Mouse (Mus musculus): ENCODE measurements around the gene Rpl36-ps4. TPM values are rescaled to one million over a fixed set of nuclear protein-coding genes. Genes with fewer than 3 reads are reported as not detected.

Gene Rpl36-ps4
- not detected in 2 replicates for polyA plus RNA-seq (2014; fragmentation: Nextera tagmentation; extraction: Ambion mirVana)

GRCm38 (mm10) chr17:87920677-87921076, at the start of gene Rpl36-ps4:
Rpl36-ps4 (plus strand) TSS chr17:87920977.
- no peaks in the 10 kb centered on the region for H3K36me3 ChIP-seq (ENCODE audit: control insufficient read depth, insufficient read depth, low read length)
- H3K4me2 ChIP-seq (replicated peaks; ENCODE audit: low read depth, low read length), result no peak within 1 kb of the TSS
- no peak within 1 kb of the TSS for H3K4me3 ChIP-seq (ENCODE audit: low read depth, low read length)
- no peak within 1 kb of the TSS for H3K9ac ChIP-seq (ENCODE audit: low read depth, low read length)
- H3K4me1 ChIP-seq (replicated peaks; ENCODE audit: control insufficient read depth, insufficient read depth, low read length), result no peaks in the 10 kb centered on the region
- no peak for DNase-seq (ENCODE audit: low spot score)
- H3K9me3 ChIP-seq (ENCODE audit: control insufficient read depth, low read length), result no peaks in the 10 kb centered on the region
- no peak within 1 kb of the TSS for H3K27ac ChIP-seq (ENCODE audit: low read depth, low read length)
- ATAC-seq (ENCODE audit: low FRiP score), result no peak
- no peaks in the 10 kb centered on the region for H3K27me3 ChIP-seq (ENCODE audit: control insufficient read depth, insufficient read depth, low read length)
- WGBS, result 88% methylated on average over 5 of the region's 5 CpGs

GRCm38 (mm10) chr17:87871461-87872126, 49.2 kb upstream of the Rpl36-ps4 start:
- Histone ChIP-seq H3K4me1 (replicated peaks; ENCODE audit: control insufficient read depth, insufficient read depth, low read length) (no peaks in the 10 kb centered on the region), H3K9me3 (ENCODE audit: control insufficient read depth, low read length) (no peaks in the 10 kb centered on the region), H3K4me3 (ENCODE audit: low read depth, low read length) (no peak overlapping the region), H3K9ac (ENCODE audit: low read depth, low read length) (no peak overlapping the region), H3K4me2 (replicated peaks; ENCODE audit: low read depth, low read length) (no peak overlapping the region), H3K36me3 (ENCODE audit: control insufficient read depth, insufficient read depth, low read length) (no peaks in the 10 kb centered on the region), H3K27ac (ENCODE audit: low read depth, low read length) (no peak overlapping the region), H3K27me3 (ENCODE audit: control insufficient read depth, insufficient read depth, low read length) (peaks cover 7% of the 10 kb centered on the region)
- ATAC-seq (ENCODE audit: low FRiP score), result no peak
- DNase-seq (ENCODE audit: low spot score), result no peak
- 87% methylated on average over 13 of the region's 13 CpGs for WGBS

GRCm38 (mm10) chr17:87872286-87872685, 48.5 kb upstream of the Rpl36-ps4 start:
- 37% methylated on average over 4 of the region's 4 CpGs for WGBS
- Histone ChIP-seq H3K9ac (ENCODE audit: low read depth, low read length) (no peak overlapping the region), H3K27me3 (ENCODE audit: control insufficient read depth, insufficient read depth, low read length) (peaks cover 7% of the 10 kb centered on the region), H3K4me2 (replicated peaks; ENCODE audit: low read depth, low read length) (no peak overlapping the region), H3K4me3 (ENCODE audit: low read depth, low read length) (no peak overlapping the region), H3K27ac (ENCODE audit: low read depth, low read length) (no peak overlapping the region), H3K9me3 (ENCODE audit: control insufficient read depth, low read length) (no peaks in the 10 kb centered on the region), H3K4me1 (replicated peaks; ENCODE audit: control insufficient read depth, insufficient read depth, low read length) (0 out of 2 replicates have a peak, but pooled peaks cover 2% of the 10 kb centered on the region), H3K36me3 (ENCODE audit: control insufficient read depth, insufficient read depth, low read length) (no peaks in the 10 kb centered on the region)
- no peak for ATAC-seq (ENCODE audit: low FRiP score)
- DNase-seq (ENCODE audit: low spot score), result no peak

- Histone ChIP-seq H3K27ac (ENCODE audit: low read depth, low read length) (no peak overlapping the region), H3K4me3 (ENCODE audit: low read depth, low read length) (no peak overlapping the region), H3K4me2 (replicated peaks; ENCODE audit: low read depth, low read length) (no peak overlapping the region), H3K4me1 (replicated peaks; ENCODE audit: control insufficient read depth, insufficient read depth, low read length) (0 out of 2 replicates have a peak, but pooled peaks cover 2% of the 10 kb centered on the region), H3K27me3 (ENCODE audit: control insufficient read depth, insufficient read depth, low read length) (peaks cover 7% of the 10 kb centered on the region; the same call in 1 of the 2 replicates), H3K9me3 (ENCODE audit: control insufficient read depth, low read length) (no peaks in the 10 kb centered on the region), H3K9ac (ENCODE audit: low read depth, low read length) (no peak overlapping the region), H3K36me3 (ENCODE audit: control insufficient read depth, insufficient read depth, low read length) (no peaks in the 10 kb centered on the region)
- 76% methylated on average over 7 of the region's 7 CpGs for WGBS
- no peak for ATAC-seq (ENCODE audit: low FRiP score)
- no peak for DNase-seq (ENCODE audit: low spot score)
These were observed 47.3 kb upstream of the Rpl36-ps4 start for GRCm38 (mm10) chr17:87873456-87873855.

- H3K9me3 ChIP-seq (ENCODE audit: control insufficient read depth, low read length), result no peaks in the 10 kb centered on the region
- WGBS, result 83% methylated on average over 4 of the region's 4 CpGs
- H3K27ac ChIP-seq (ENCODE audit: low read depth, low read length), result no peak overlapping the region
- no peak overlapping the region for H3K4me3 ChIP-seq (ENCODE audit: low read depth, low read length)
- no peak overlapping the region for H3K4me2 ChIP-seq (replicated peaks; ENCODE audit: low read depth, low read length)
- DNase-seq (ENCODE audit: low spot score) (no peak), ATAC-seq (ENCODE audit: low FRiP score) (no peak)
- no peak overlapping the region for H3K9ac ChIP-seq (ENCODE audit: low read depth, low read length)
- peaks cover 5% of the 10 kb centered on the region; the same call in 1 of the 2 replicates for H3K4me1 ChIP-seq (replicated peaks; ENCODE audit: control insufficient read depth, insufficient read depth, low read length)
- H3K27me3 ChIP-seq (ENCODE audit: control insufficient read depth, insufficient read depth, low read length), result peaks cover 7% of the 10 kb centered on the region; the same call in 1 of the 2 replicates
- H3K36me3 ChIP-seq (ENCODE audit: control insufficient read depth, insufficient read depth, low read length), result no peaks in the 10 kb centered on the region
These were observed 46.8 kb upstream of the Rpl36-ps4 start for GRCm38 (mm10) chr17:87873943-87874342.

GRCm38 (mm10) chr17:87875346-87875920, 45.3 kb upstream of the Rpl36-ps4 start:
- Histone ChIP-seq H3K4me3 (ENCODE audit: low read depth, low read length) (no peak overlapping the region), H3K4me2 (replicated peaks; ENCODE audit: low read depth, low read length) (no peak overlapping the region), H3K9me3 (ENCODE audit: control insufficient read depth, low read length) (no peaks in the 10 kb centered on the region), H3K27me3 (ENCODE audit: control insufficient read depth, insufficient read depth, low read length) (peaks cover 7% of the 10 kb centered on the region; the same call in 1 of the 2 replicates), H3K36me3 (ENCODE audit: control insufficient read depth, insufficient read depth, low read length) (no peaks in the 10 kb centered on the region), H3K27ac (ENCODE audit: low read depth, low read length) (no peak overlapping the region), H3K4me1 (replicated peaks; ENCODE audit: control insufficient read depth, insufficient read depth, low read length) (peaks cover 5% of the 10 kb centered on the region; the same call in 1 of the 2 replicates), H3K9ac (ENCODE audit: low read depth, low read length) (no peak overlapping the region)
- ATAC-seq (ENCODE audit: low FRiP score) (no peak), DNase-seq (ENCODE audit: low spot score) (no peak)
- WGBS, result 87% methylated on average over 8 of the region's 8 CpGs

GRCm38 (mm10) chr17:87876295-87877000, 44.3 kb upstream of the Rpl36-ps4 start:
- H3K4me2 ChIP-seq (replicated peaks; ENCODE audit: low read depth, low read length), result no peak overlapping the region
- no peaks in the 10 kb centered on the region for H3K9me3 ChIP-seq (ENCODE audit: control insufficient read depth, low read length)
- peaks cover 7% of the 10 kb centered on the region; the same call in 1 of the 2 replicates for H3K27me3 ChIP-seq (ENCODE audit: control insufficient read depth, insufficient read depth, low read length)
- WGBS, result 81% methylated on average over 11 of the region's 11 CpGs
- no peak overlapping the region for H3K27ac ChIP-seq (ENCODE audit: low read depth, low read length)
- DNase-seq (ENCODE audit: low spot score) (no peak), ATAC-seq (ENCODE audit: low FRiP score) (no peak)
- no peak overlapping the region for H3K9ac ChIP-seq (ENCODE audit: low read depth, low read length)
- peaks cover 5% of the 10 kb centered on the region; the same call in 1 of the 2 replicates for H3K4me1 ChIP-seq (replicated peaks; ENCODE audit: control insufficient read depth, insufficient read depth, low read length)
- H3K36me3 ChIP-seq (ENCODE audit: control insufficient read depth, insufficient read depth, low read length), result no peaks in the 10 kb centered on the region
- no peak overlapping the region for H3K4me3 ChIP-seq (ENCODE audit: low read depth, low read length)

- DNase-seq (ENCODE audit: low spot score), result peak; percentile 82
- H3K4me1 ChIP-seq (replicated peaks; ENCODE audit: control insufficient read depth, insufficient read depth, low read length), result peaks cover 5% of the 10 kb centered on the region; the same call in 1 of the 2 replicates
- WGBS, result 15% methylated on average over 25 of the region's 25 CpGs
- H3K9me3 ChIP-seq (ENCODE audit: control insufficient read depth, low read length), result no peaks in the 10 kb centered on the region
- peak overlapping the region; percentile 14; the same call in 1 of the 2 replicates for H3K4me2 ChIP-seq (replicated peaks; ENCODE audit: low read depth, low read length)
- ATAC-seq (ENCODE audit: low FRiP score), result peak; percentile 87
- H3K27ac ChIP-seq (ENCODE audit: low read depth, low read length), result peak overlapping the region; percentile 40; the same call in 1 of the 2 replicates
- H3K36me3 ChIP-seq (ENCODE audit: control insufficient read depth, insufficient read depth, low read length), result no peaks in the 10 kb centered on the region
- H3K4me3 ChIP-seq (ENCODE audit: low read depth, low read length), result no peak overlapping the region
- H3K9ac ChIP-seq (ENCODE audit: low read depth, low read length), result 0 out of 2 replicates have a peak overlapping the region, but pooled peaks have one; percentile 7
- H3K27me3 ChIP-seq (ENCODE audit: control insufficient read depth, insufficient read depth, low read length), result peaks cover 7% of the 10 kb centered on the region; the same call in 1 of the 2 replicates
These were observed 43.3 kb upstream of the Rpl36-ps4 start for GRCm38 (mm10) chr17:87877207-87878073.

Measured in hindbrain, embryonic 11.5 days (tissue).